Mouse (Mus musculus) heart, postnatal 0 days (tissue): ENCODE measurements at regions not wholly inside any gene's neighbourhood (a gene's known extent, or its start where the extent isn't known, plus 50 kb on each side); places are given as distances from the start of the nearest gene placed in this dataset.
A peak's percentile ranks its signal among the peaks of the same experiment; 100 is the strongest.
"Not testable (repeated sequence)": the region's sequence is repeated elsewhere in the genome, so short reads cannot be mapped to it uniquely, and the experiment has no call there.

ENCODE experiments used
- ATAC-seq: fragments of 200-750 bp; cut with Nextera tagmentation; 2 replicates; pipeline ENCODE4 v1.8.0; 2017; ENCODE audit warnings: low read depth, moderate number of reproducible peaks, moderate library complexity; ENCODE audit not compliant: insufficient read depth
- DNase-seq: peaks from one replicate; pipeline ENCODE4 v3.0.0-alpha.2; 2016; ENCODE audit warnings: low spot score
- H3K27ac ChIP-seq: fragments of 300-500 bp; sonication (generic); 2 replicates; pipeline ENCODE4 v1.5.1; 2014; ENCODE audit warnings: low read depth, mild to moderate bottlenecking
- H3K27me3 ChIP-seq: fragments of 300-500 bp; sonication (generic); 2 replicates; pipeline ENCODE4 v1.6.1; 2014; ENCODE audit warnings: low read length, mixed read lengths; ENCODE audit not compliant: control insufficient read depth, insufficient read depth
- H3K36me3 ChIP-seq: fragments of 300-500 bp; sonication (generic); replicated peaks from 2 replicates; pipeline ENCODE4 v1.6.1; 2014; ENCODE audit warnings: low read length, mixed read lengths; ENCODE audit not compliant: control insufficient read depth, insufficient read depth
- H3K4me1 ChIP-seq: fragments of 300-500 bp; sonication (generic); 2 replicates; pipeline ENCODE4 v1.6.1; 2014; ENCODE audit warnings: antibody characterized with exemption; ENCODE audit not compliant: control insufficient read depth, insufficient read depth
- H3K4me2 ChIP-seq: fragments of 300-500 bp; sonication (generic); 2 replicates; pipeline ENCODE4 v1.6.1; 2014; ENCODE audit warnings: low read depth, mild to moderate bottlenecking, low read length, moderate library complexity
- H3K4me3 ChIP-seq: fragments of 300-500 bp; sonication (generic); 2 replicates; pipeline ENCODE4 v1.5.1; 2014; ENCODE audit warnings: low read depth, low read length
- H3K9ac ChIP-seq: fragments of 300-500 bp; sonication (generic); replicated peaks from 2 replicates; pipeline ENCODE4 v1.6.1; 2014; ENCODE audit warnings: low read depth, low read length, mixed read lengths
- H3K9me3 ChIP-seq: fragments of 300-500 bp; sonication (generic); replicated peaks from 2 replicates; pipeline ENCODE4 v1.6.1; 2016; ENCODE audit warnings: low read length; ENCODE audit not compliant: control insufficient read depth
- CTCF ChIP-seq: IDR thresholded peaks from 2 replicates; pipeline ENCODE4 v1.5.1; 2016; ENCODE audit warnings: antibody characterized with exemption, control low read depth, low read depth
- EP300 ChIP-seq: IDR thresholded peaks from 2 replicates; pipeline ENCODE4 v1.6.1; 2016; ENCODE audit warnings: antibody characterized with exemption, low read depth
- WGBS: fragments of 180-500 bp; shearing (Covaris S2); extraction: QIAGEN DNeasy Blood & Tissue Kit; methylation state at CpG from one replicate; pipeline ENCODE4 v1.1.7; 2014; 5-methylcytosine and 5-hydroxymethylcytosine counted together

GRCm38 (mm10) chr13:19236340-19236739 lies 159.3 kb downstream of the Stard3nl start:
- no peak overlapping the region for H3K4me2 ChIP-seq
- ATAC-seq (no peak), DNase-seq (no peak)
- H3K9ac ChIP-seq = no peak overlapping the region
- TF ChIP-seq EP300 = no peak
- TF ChIP-seq CTCF = peak; percentile 29; the same call in 1 of the 2 replicates
- no peaks in the 10 kb centered on the region for H3K9me3 ChIP-seq
- H3K27ac ChIP-seq = no peak overlapping the region
- H3K4me3 ChIP-seq = no peak overlapping the region
- no peaks in the 10 kb centered on the region for H3K36me3 ChIP-seq
- H3K4me1 ChIP-seq = no peaks in the 10 kb centered on the region
- no peaks in the 10 kb centered on the region for H3K27me3 ChIP-seq

GRCm38 (mm10) chr13:19234700-19235374 lies 160.8 kb downstream of the Stard3nl start:
- Histone ChIP-seq H3K4me3 (no peak overlapping the region), H3K27ac (no peak overlapping the region), H3K9ac (no peak overlapping the region), H3K27me3 (no peaks in the 10 kb centered on the region), H3K4me2 (no peak overlapping the region), H3K36me3 (no peaks in the 10 kb centered on the region), H3K9me3 (no peaks in the 10 kb centered on the region), H3K4me1 (no peaks in the 10 kb centered on the region)
- no peak for ATAC-seq
- DNase-seq = no peak
- TF ChIP-seq CTCF (no peak), EP300 (no peak)
- WGBS = 49% methylated on average over 5 of the region's 5 CpGs

GRCm38 (mm10) chr13:19220004-19220403 lies 175.6 kb downstream of the Stard3nl start:
- H3K27ac ChIP-seq, H3K27me3 ChIP-seq, H3K4me3 ChIP-seq, H3K9ac ChIP-seq, H3K4me1 ChIP-seq, H3K36me3 ChIP-seq, ATAC-seq, DNase-seq, H3K4me2 ChIP-seq, H3K9me3 ChIP-seq: not testable (repeated sequence)
- WGBS = 83% methylated on average over 1 of the region's 1 CpGs

- DNase-seq, H3K9ac ChIP-seq, H3K27ac ChIP-seq, H3K9me3 ChIP-seq, H3K4me2 ChIP-seq, H3K4me1 ChIP-seq, H3K36me3 ChIP-seq, H3K27me3 ChIP-seq, ATAC-seq, H3K4me3 ChIP-seq: not testable (repeated sequence)
- WGBS = 70% methylated on average over 3 of the region's 3 CpGs
These were observed 176.1 kb downstream of the Stard3nl start for GRCm38 (mm10) chr13:19219383-19219991.

GRCm38 (mm10) chr13:19204669-19205068 lies 190.9 kb downstream of the Stard3nl start:
- Histone ChIP-seq H3K27ac (no peak overlapping the region), H3K36me3 (no peaks in the 10 kb centered on the region), H3K4me2 (no peak overlapping the region), H3K4me3 (no peak overlapping the region), H3K9ac (no peak overlapping the region), H3K4me1 (no peaks in the 10 kb centered on the region), H3K27me3 (no peaks in the 10 kb centered on the region), H3K9me3 (no peaks in the 10 kb centered on the region)
- no peak for DNase-seq
- ATAC-seq = no peak
- TF ChIP-seq EP300 (no peak), CTCF (no peak)
- WGBS = 78% methylated on average over 1 of the region's 1 CpGs

GRCm38 (mm10) chr13:19202320-19202719 lies 193.3 kb downstream of the Stard3nl start:
- not testable (repeated sequence) for H3K9me3 ChIP-seq, H3K36me3 ChIP-seq, H3K4me2 ChIP-seq, H3K27me3 ChIP-seq, H3K9ac ChIP-seq, DNase-seq, H3K4me1 ChIP-seq, H3K27ac ChIP-seq, ATAC-seq, H3K4me3 ChIP-seq
- WGBS = 85% methylated on average over 7 of the region's 7 CpGs
